Comparison of ENCODE assay signal across 23 mouse cellular contexts in the genomic region with DNA sequence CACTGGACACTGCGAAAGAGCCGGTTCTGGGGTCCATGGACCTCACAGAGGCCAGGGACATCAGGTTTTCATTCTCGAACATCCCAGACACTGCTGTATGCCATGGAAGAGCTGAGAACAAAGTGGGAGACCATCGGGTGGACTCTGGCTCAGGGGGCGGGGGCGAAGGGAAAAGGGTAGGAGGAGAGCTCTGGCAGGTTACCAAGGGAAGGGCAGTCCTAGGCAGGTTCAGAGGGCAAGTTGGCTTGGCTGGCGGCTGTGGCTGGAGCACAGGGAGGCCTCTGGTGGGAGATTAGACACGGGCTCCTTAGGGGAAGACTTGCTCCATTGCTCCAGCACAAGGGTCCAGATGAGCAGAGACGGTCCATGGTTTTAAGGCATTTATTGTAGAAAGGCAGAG.
"Had no signal": no experiment of that assay in that cellular context is flagged by ENCODE, and none has a peak within 500 bp of the region (broad histone marks: within the 10 kb centered on the region; RNA-seq: fewer than 3 reads in every experiment).

No protein-coding gene starts in this region.

- ATAC-seq: forebrain, postnatal 0 days; hindbrain, postnatal 0 days; intestine, embryonic 16.5 days; liver, embryonic 12.5 days had no signal

- H3K36me3 ChIP-seq: heart, embryonic 13.5 days; heart, embryonic 15.5 days; hindbrain, embryonic 13.5 days; hindbrain, embryonic 15.5 days; limb, embryonic 13.5 days; limb, embryonic 15.5 days; liver, embryonic 12.5 days had no signal

- H3K27ac ChIP-seq: heart, adult 2 months; heart, embryonic 13.5 days; heart, embryonic 15.5 days; hindbrain, embryonic 13.5 days; hindbrain, embryonic 15.5 days; hindbrain, postnatal 0 days; kidney, postnatal 0 days; limb, embryonic 13.5 days; limb, embryonic 15.5 days; liver, embryonic 12.5 days; liver, embryonic 14.5 days had no signal

- H3K4me2 ChIP-seq: heart, embryonic 11.5 days; heart, embryonic 13.5 days; heart, embryonic 15.5 days; hindbrain, embryonic 13.5 days; hindbrain, embryonic 15.5 days; limb, embryonic 13.5 days; limb, embryonic 15.5 days; liver, embryonic 12.5 days had no signal

- H3K27me3 ChIP-seq: heart, embryonic 15.5 days; hindbrain, embryonic 13.5 days; hindbrain, embryonic 15.5 days; limb, embryonic 13.5 days; limb, embryonic 15.5 days had no signal

- H3K9ac ChIP-seq: forebrain, postnatal 0 days; heart, embryonic 13.5 days; heart, embryonic 15.5 days; hindbrain, embryonic 13.5 days; hindbrain, embryonic 15.5 days; limb, embryonic 13.5 days; limb, embryonic 15.5 days; liver, embryonic 12.5 days; liver, embryonic 14.5 days had no signal

- H3K9me3 ChIP-seq: heart, embryonic 15.5 days; hindbrain, embryonic 15.5 days; limb, embryonic 13.5 days; limb, embryonic 15.5 days; liver, embryonic 12.5 days had no signal

- H3K4me3 ChIP-seq: heart, adult 2 months; heart, embryonic 13.5 days; heart, embryonic 15.5 days; hindbrain, embryonic 13.5 days; hindbrain, embryonic 15.5 days; limb, embryonic 13.5 days; limb, embryonic 15.5 days; liver, embryonic 12.5 days had no signal

- H3K4me1 ChIP-seq: liver, embryonic 12.5 days had no signal

- DNase-seq: forebrain, postnatal 0 days; gastrocnemius, postnatal 14 days; gastrocnemius, postnatal 36 days; heart, adult 11 months; heart, adult 2 months; heart, postnatal 14 days; heart, postnatal 36 days; layer of hippocampus, adult 9-11 months; layer of hippocampus, postnatal 36 days; left cerebral cortex, postnatal 4 days; lung, adult 18-20 months had no signal
